Comparison of ENCODE assay signal across 28 mouse cellular contexts in genomic region chr6:127923296-127923695, GRCm38 (mm10). TPM values are rescaled to one million over a fixed set of nuclear protein-coding genes. Genes with fewer than 3 reads are reported as not detected.
DNase-seq lines count a peak whose midpoint lies in the region; ATAC-seq and TF ChIP-seq lines count a peak whose summit lies in the region.
"Had no signal": no experiment of that assay in that cellular context is flagged by ENCODE, and none has a peak within 500 bp of the region (broad histone marks: within the 10 kb centered on the region; RNA-seq: fewer than 3 reads in every experiment).

No protein-coding gene starts in this region.

- no peaks in the 10 kb centered on the region for H3K27me3 ChIP-seq in forebrain, embryonic 14.5 days (replicated peaks; ENCODE audit: control insufficient read depth, insufficient read depth, low read length)
- H3K27me3 ChIP-seq in forebrain, embryonic 15.5 days, result no peaks in the 10 kb centered on the region
- H3K27me3 ChIP-seq in midbrain, postnatal 0 days (ENCODE audit: insufficient read depth, low read length), result no peaks in the 10 kb centered on the region
- no peaks in the 10 kb centered on the region for H3K27me3 ChIP-seq in midbrain, embryonic 16.5 days (ENCODE audit: control insufficient read depth, insufficient read depth, low read depth, low read length)
- H3K27me3 ChIP-seq: embryonic facial prominence, embryonic 13.5 days; embryonic facial prominence, embryonic 15.5 days had no signal

- no peaks in the 10 kb centered on the region for H3K9me3 ChIP-seq in forebrain, embryonic 14.5 days (replicated peaks; ENCODE audit: control insufficient read depth, low read length)
- no peaks in the 10 kb centered on the region for H3K9me3 ChIP-seq in forebrain, embryonic 15.5 days
- no peaks in the 10 kb centered on the region for H3K9me3 ChIP-seq in midbrain, postnatal 0 days (ENCODE audit: low read length)
- no peaks in the 10 kb centered on the region for H3K9me3 ChIP-seq in midbrain, embryonic 16.5 days (replicated peaks; ENCODE audit: control insufficient read depth, low read length, poor library complexity, severe bottlenecking)
- H3K9me3 ChIP-seq: embryonic facial prominence, embryonic 13.5 days; embryonic facial prominence, embryonic 15.5 days; forebrain, embryonic 10.5 days; forebrain, embryonic 12.5 days had no signal

- no peaks in the 10 kb centered on the region for H3K36me3 ChIP-seq in forebrain, embryonic 14.5 days (ENCODE audit: control insufficient read depth, insufficient read depth, low read length)
- no peaks in the 10 kb centered on the region for H3K36me3 ChIP-seq in forebrain, embryonic 15.5 days
- no peaks in the 10 kb centered on the region for H3K36me3 ChIP-seq in midbrain, postnatal 0 days (ENCODE audit: insufficient read depth, low read length)
- no peaks in the 10 kb centered on the region for H3K36me3 ChIP-seq in midbrain, embryonic 16.5 days (ENCODE audit: control insufficient read depth, insufficient read depth, low read length)
- H3K36me3 ChIP-seq: embryonic facial prominence, embryonic 15.5 days; forebrain, embryonic 10.5 days; forebrain, embryonic 12.5 days; G1E had no signal

- 78% methylated on average over 9 of the region's 9 CpGs for WGBS in forebrain, embryonic 14.5 days
- WGBS in forebrain, embryonic 15.5 days, result 73% methylated on average over 9 of the region's 9 CpGs
- 89% methylated on average over 9 of the region's 9 CpGs for WGBS in midbrain, postnatal 0 days
- 81% methylated on average over 9 of the region's 9 CpGs for whole genome bisulfite sequencing in midbrain, embryonic 16.5 days

- no peak for TF ChIP-seq CTCF in midbrain, postnatal 0 days (IDR thresholded peaks at IDR 0.05)

- DNase-seq in cerebellum, postnatal 10 days, result peak; percentile 77 to 78
- no peak for DNase-seq in cerebellum, adult 11-12 months
- DNase-seq in forebrain, embryonic 14.5 days (ENCODE audit: low spot score), result peak; percentile 12
- DNase-seq in left cerebral cortex, postnatal 4 days, result peak; percentile 57
- no peak for DNase-seq in left cerebral cortex, adult 11 months (ENCODE audit: low spot score)
- DNase-seq in midbrain, postnatal 0 days (ENCODE audit: low spot score), result peak; percentile 42
- DNase-seq: adrenal gland, adult 8-10 months; adrenal gland, postnatal 14 days; adrenal gland, postnatal 36 days; B cell, adult 2 months; cerebellum, adult 11 months; cerebellum, adult 2 months; cerebellum, adult 9-10 months; embryo, embryonic 11 days had no signal

- no peak overlapping the region for H3K27ac ChIP-seq in forebrain, embryonic 14.5 days (ENCODE audit: low read depth, low read length)
- H3K27ac ChIP-seq in forebrain, embryonic 15.5 days (replicated peaks), result no peak overlapping the region
- H3K27ac ChIP-seq in midbrain, postnatal 0 days (ENCODE audit: low read depth, low read length), result no peak overlapping the region
- no peak overlapping the region for H3K27ac ChIP-seq in midbrain, embryonic 16.5 days (ENCODE audit: low read length)
- H3K27ac ChIP-seq: embryonic facial prominence, embryonic 13.5 days; embryonic facial prominence, embryonic 15.5 days; forebrain, embryonic 10.5 days; forebrain, embryonic 12.5 days had no signal

- ATAC-seq in forebrain, embryonic 14.5 days, result no peak
- no peak for ATAC-seq in forebrain, embryonic 15.5 days (replicated peaks)
- ATAC-seq in midbrain, postnatal 0 days (ENCODE audit: low FRiP score), result no peak
- no peak for ATAC-seq in midbrain, embryonic 16.5 days
- ATAC-seq: activated CD4-positive, CD25-positive, alpha-beta regulatory T cell, adult 4 months; CD4-positive, CD25-positive, alpha-beta regulatory T cell, adult 4 months; forebrain, embryonic 16.5 days; Patski had no signal

- no peak overlapping the region for H3K9ac ChIP-seq in forebrain, embryonic 14.5 days (ENCODE audit: low read length)
- no peak overlapping the region for H3K9ac ChIP-seq in forebrain, embryonic 15.5 days (replicated peaks)
- no peak overlapping the region for H3K9ac ChIP-seq in midbrain, postnatal 0 days (replicated peaks; ENCODE audit: low read length, poor library complexity, severe bottlenecking)
- no peak overlapping the region for H3K9ac ChIP-seq in midbrain, embryonic 16.5 days (ENCODE audit: low read depth, low read length)
- H3K9ac ChIP-seq: embryonic facial prominence, embryonic 13.5 days; embryonic facial prominence, embryonic 15.5 days; forebrain, embryonic 12.5 days had no signal

- no peak overlapping the region for H3K4me3 ChIP-seq in forebrain, embryonic 14.5 days (ENCODE audit: low read depth, low read length)
- no peak overlapping the region for H3K4me3 ChIP-seq in forebrain, embryonic 15.5 days
- H3K4me3 ChIP-seq in midbrain, postnatal 0 days (ENCODE audit: low read depth, low read length), result no peak overlapping the region
- no peak overlapping the region for H3K4me3 ChIP-seq in midbrain, embryonic 16.5 days (ENCODE audit: low read depth, low read length)
- H3K4me3 ChIP-seq: embryonic facial prominence, embryonic 13.5 days; embryonic facial prominence, embryonic 15.5 days; erythroblast, embryonic 14.5 days; forebrain, embryonic 10.5 days; forebrain, embryonic 12.5 days had no signal

- no peak overlapping the region for H3K4me2 ChIP-seq in forebrain, embryonic 14.5 days (ENCODE audit: low read length)
- H3K4me2 ChIP-seq in forebrain, embryonic 15.5 days (replicated peaks), result no peak overlapping the region
- H3K4me2 ChIP-seq in midbrain, postnatal 0 days (ENCODE audit: low read depth, low read length, poor library complexity, severe bottlenecking), result no peak overlapping the region
- no peak overlapping the region for H3K4me2 ChIP-seq in midbrain, embryonic 16.5 days (ENCODE audit: low read length)
- H3K4me2 ChIP-seq: embryonic facial prominence, embryonic 13.5 days; embryonic facial prominence, embryonic 15.5 days; forebrain, embryonic 12.5 days had no signal

- peaks cover 7% of the 10 kb centered on the region; the same call in 1 of the 2 replicates for H3K4me1 ChIP-seq in forebrain, embryonic 14.5 days (ENCODE audit: control insufficient read depth, insufficient read depth, low read length)
- H3K4me1 ChIP-seq in forebrain, embryonic 15.5 days, result peaks cover 10% of the 10 kb centered on the region
- H3K4me1 ChIP-seq in midbrain, postnatal 0 days (ENCODE audit: insufficient read depth, low read length), result no peaks in the 10 kb centered on the region
- H3K4me1 ChIP-seq in midbrain, embryonic 16.5 days (ENCODE audit: control insufficient read depth, insufficient read depth, low read length), result peaks cover 2% of the 10 kb centered on the region; the same call in 1 of the 2 replicates
- H3K4me1 ChIP-seq: forebrain, embryonic 12.5 days had no signal

- intact Hi-C loops in left cerebral cortex, postnatal 4 days (cut with DNase I), result no loop called here

RNA-seq across cellular contexts. Expression of gene Tspan11, which starts 35.9 kb away (rescaled TPM):
- polyA plus RNA-seq in forebrain, embryonic 14.5 days (2014; fragmentation: Nextera tagmentation; extraction: Ambion mirVana), result 9.8 and 10.5 TPM in 2 replicates
- polyA plus RNA-seq in forebrain, embryonic 15.5 days (2015; fragmentation: Nextera tagmentation; extraction: Ambion mirVana), result 10.8 and 11.8 TPM in 2 replicates
- 10 to 100 TPM in 1 of 2 experiments, 1 to 10 TPM in 1; 6.6 to 10.2 TPM for total RNA-seq in left cerebral cortex, postnatal 4 days (2021)
- total RNA-seq in midbrain, postnatal 0 days (2014; rRNA removed), result 5.0 and 6.5 TPM in 2 replicates
- 2.6 and 3.0 TPM in 2 replicates for polyA plus RNA-seq in midbrain, postnatal 0 days (2015; fragmentation: Nextera tagmentation; extraction: Ambion mirVana)
- polyA plus RNA-seq in midbrain, embryonic 16.5 days (2015; fragmentation: Nextera tagmentation; extraction: Ambion mirVana), result 5.5 and 5.7 TPM in 2 replicates
- total RNA-seq: CH12.LX; common myeloid progenitor, adult 5-6 weeks had no signal
- polyA plus RNA-seq: activated CD4-positive, CD25-positive, alpha-beta regulatory T cell, adult 4 months; CD4-positive, CD25-positive, alpha-beta regulatory T cell, adult 4 months; erythroblast, embryonic 14.5 days; G1E; Patski had no signal

Comparison
In these comparisons a context has a peak if more than half of its experiments do, and no peak if none do; other contexts are left out.
1. DNase-seq: peak in cerebellum, postnatal 10 days (2 of 2), forebrain, embryonic 14.5 days (single experiment), left cerebral cortex, postnatal 4 days (single experiment) and midbrain, postnatal 0 days (single experiment); none in cerebellum, adult 11-12 months (single experiment) and left cerebral cortex, adult 11 months (single experiment).